Mouse (Mus musculus) neural tube, embryonic 11.5 days (tissue): ENCODE results near the gene Pkmyt1. TPM values are rescaled to one million over a fixed set of nuclear protein-coding genes. Genes with fewer than 3 reads are reported as not detected.

Experiments
- ATAC-seq: fragments of 200-750 bp; cut with Nextera tagmentation; 2 replicates; pipeline ENCODE4 v1.8.0; 2017; ENCODE audit warnings: moderate number of reproducible peaks, mild to moderate bottlenecking, moderate TSS enrichment, moderate library complexity; ENCODE audit not compliant: insufficient read depth, low FRiP score, low TSS enrichment
- DNase-seq: peaks from one replicate; pipeline ENCODE4 v3.0.0-alpha.2; 2015; ENCODE audit warnings: low spot score
- H3K27ac ChIP-seq: fragments of 300-500 bp; sonication (generic); 2 replicates; pipeline ENCODE4 v1.5.1; 2014; ENCODE audit warnings: low read depth, mild to moderate bottlenecking, low read length
- H3K27me3 ChIP-seq: fragments of 300-500 bp; sonication (generic); 2 replicates; pipeline ENCODE4 v1.6.1; 2014; ENCODE audit warnings: mild to moderate bottlenecking, low read length, mixed read lengths; ENCODE audit not compliant: control insufficient read depth, insufficient read depth
- H3K36me3 ChIP-seq: fragments of 300-500 bp; sonication (generic); 2 replicates; pipeline ENCODE4 v1.6.1; 2014; ENCODE audit warnings: mild to moderate bottlenecking, low read length, moderate library complexity, mixed read lengths; ENCODE audit not compliant: control insufficient read depth, insufficient read depth
- H3K4me1 ChIP-seq: fragments of 300-500 bp; sonication (generic); 2 replicates; pipeline ENCODE4 v1.6.1; 2014; ENCODE audit warnings: low read length, mixed read lengths; ENCODE audit not compliant: control insufficient read depth, insufficient read depth
- H3K4me2 ChIP-seq: fragments of 300-500 bp; sonication (generic); 2 replicates; pipeline ENCODE4 v1.6.1; 2014; ENCODE audit warnings: low read depth, mild to moderate bottlenecking, moderate library complexity
- H3K4me3 ChIP-seq: fragments of 300-500 bp; sonication (generic); 2 replicates; pipeline ENCODE4 v1.5.1; 2014; ENCODE audit warnings: low read depth, low read length
- H3K9ac ChIP-seq: fragments of 300-500 bp; sonication (generic); 2 replicates; pipeline ENCODE4 v1.6.1; 2014; ENCODE audit warnings: mild to moderate bottlenecking, low read length
- H3K9me3 ChIP-seq: fragments of 300-500 bp; sonication (generic); 2 replicates; pipeline ENCODE4 v1.6.1; 2016; ENCODE audit warnings: low read length; ENCODE audit not compliant: control insufficient read depth
- WGBS: fragments of 180-500 bp; shearing (Covaris S2); extraction: QIAGEN DNeasy Blood & Tissue Kit; methylation state at CpG from one replicate; pipeline ENCODE4 v1.1.7; 2014; 5-methylcytosine and 5-hydroxymethylcytosine counted together
- polyA plus RNA-seq: library from polyadenylated mRNA; unstranded; fragments of >200 nt; fragmentation: Nextera tagmentation; extraction: Ambion mirVana; gene quantifications from 2 replicates; pipeline ENCODE4 v1.2.1, GENCODE M21; 2014

Gene Pkmyt1
- polyA plus RNA-seq, 1 experiment from 2014 or later = 44.5 TPM

- H3K27ac ChIP-seq = no peak overlapping the region
- peaks cover 72% of the 10 kb centered on the region for H3K27me3 ChIP-seq
- 6% methylated on average over 44 of the region's 44 CpGs for WGBS
- no peak overlapping the region for H3K9ac ChIP-seq
- no peaks in the 10 kb centered on the region for H3K36me3 ChIP-seq
- peak overlapping the region; percentile 13 for H3K4me2 ChIP-seq
- H3K4me1 ChIP-seq = peaks cover 14% of the 10 kb centered on the region
- peak overlapping the region; percentile 23 for H3K4me3 ChIP-seq
- DNase-seq = peak; percentile 43
- no peak for ATAC-seq
- no peaks in the 10 kb centered on the region for H3K9me3 ChIP-seq
Measured at GRCm38 (mm10) chr17:23742210-23742793, 16.2 kb downstream of the Pkmyt1 start.

DNA sequence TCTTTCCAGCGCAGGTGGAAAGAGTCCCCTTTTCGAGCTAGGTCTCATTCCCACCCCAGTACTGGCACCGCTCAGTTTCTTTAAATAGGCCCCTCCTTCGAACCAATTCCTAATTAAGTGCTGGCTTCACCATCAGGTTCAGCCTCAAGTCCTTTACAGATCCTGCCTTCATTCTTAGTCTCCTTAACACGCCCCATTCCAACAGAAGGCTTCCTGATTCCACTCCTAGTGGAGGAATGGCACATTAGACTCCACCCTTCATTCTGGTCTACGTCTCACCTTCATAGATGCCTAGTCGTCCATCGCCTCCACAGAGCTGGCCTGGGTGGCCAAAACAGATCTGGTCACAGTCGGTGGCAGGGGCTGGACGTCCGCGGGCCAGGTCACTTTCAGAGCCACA is 16.8 kb downstream of the Pkmyt1 start:
- ATAC-seq (no peak), DNase-seq (no peak)
- WGBS = 61% methylated on average over 12 of the region's 12 CpGs
- Histone ChIP-seq H3K4me2 (no peak overlapping the region), H3K27me3 (peaks cover 74% of the 10 kb centered on the region), H3K27ac (no peak overlapping the region), H3K4me3 (no peak overlapping the region), H3K9ac (no peak overlapping the region), H3K36me3 (no peaks in the 10 kb centered on the region), H3K9me3 (no peaks in the 10 kb centered on the region), H3K4me1 (peaks cover 14% of the 10 kb centered on the region)

- no peak overlapping the region for H3K4me2 ChIP-seq
- no peak overlapping the region for H3K9ac ChIP-seq
- DNase-seq (no peak), ATAC-seq (no peak)
- H3K4me3 ChIP-seq = no peak overlapping the region
- no peak overlapping the region for H3K27ac ChIP-seq
- WGBS = 17% methylated on average over 8 of the region's 8 CpGs
- H3K9me3 ChIP-seq = no peaks in the 10 kb centered on the region
- H3K27me3 ChIP-seq = peaks cover 68% of the 10 kb centered on the region
- peaks cover 9% of the 10 kb centered on the region; the same call in 1 of the 2 replicates for H3K4me1 ChIP-seq
- H3K36me3 ChIP-seq = no peaks in the 10 kb centered on the region
Measured at GRCm38 (mm10) chr17:23744076-23744475, 17.9 kb downstream of the Pkmyt1 start.

GRCm38 (mm10) chr17:23744651-23745050 is 18.5 kb downstream of the Pkmyt1 start:
- DNase-seq = no peak
- Histone ChIP-seq H3K4me3 (peak overlapping the region; percentile 7; the same call in 1 of the 2 replicates), H3K27me3 (peaks cover 68% of the 10 kb centered on the region), H3K9me3 (no peaks in the 10 kb centered on the region), H3K36me3 (no peaks in the 10 kb centered on the region), H3K4me1 (peaks cover 9% of the 10 kb centered on the region; the same call in 1 of the 2 replicates), H3K27ac (no peak overlapping the region), H3K9ac (no peak overlapping the region), H3K4me2 (no peak overlapping the region)
- WGBS = 2% methylated on average over 14 of the region's 14 CpGs
- no peak for ATAC-seq

DNA sequence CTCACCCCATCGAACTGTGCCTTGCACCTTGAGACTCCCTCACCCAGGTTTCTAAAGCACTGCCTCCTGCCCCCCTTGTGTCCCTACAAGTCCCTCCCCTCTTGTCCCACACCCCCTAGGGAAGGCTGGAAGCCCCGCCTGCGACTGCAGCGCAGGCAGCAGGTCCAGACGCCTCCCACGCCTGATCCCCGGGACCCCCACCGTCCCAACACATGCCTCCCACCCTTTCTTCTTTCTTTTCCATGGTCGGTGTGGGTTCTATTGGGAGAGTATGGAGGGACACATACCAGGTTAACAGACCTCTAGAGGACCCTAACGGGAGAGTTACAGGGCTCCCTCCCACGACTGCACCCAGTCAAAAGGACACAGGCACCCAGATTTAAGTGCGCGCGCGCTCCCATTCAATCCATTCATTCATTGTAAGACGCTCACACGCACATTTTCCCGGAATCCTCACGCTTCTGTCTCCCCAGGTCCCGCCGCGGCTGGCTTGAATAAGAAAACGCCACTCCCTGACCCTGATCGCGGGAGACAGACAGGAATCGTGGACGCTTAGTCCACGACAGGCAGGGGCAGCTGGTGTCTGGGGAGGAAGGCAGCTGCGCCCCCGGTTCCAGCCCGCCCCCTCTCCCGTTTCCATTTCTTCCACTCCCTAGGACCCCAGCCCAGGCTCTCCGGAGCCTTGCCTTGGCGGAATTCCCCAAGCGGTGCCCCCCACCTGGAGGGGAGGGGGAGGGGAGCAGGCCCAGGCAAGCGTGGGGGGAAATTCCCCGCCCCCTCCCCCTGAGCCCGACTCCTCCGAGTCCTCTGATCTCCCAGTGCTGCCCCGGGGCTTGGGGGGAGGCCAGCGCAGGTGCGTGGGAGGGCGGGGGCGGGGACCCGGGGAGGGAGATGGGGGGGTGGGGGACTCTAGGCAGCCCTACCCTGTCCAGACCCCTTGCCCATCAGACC is 19.4 kb downstream of the Pkmyt1 start, which contains the start of gene Kremen2:
Gene Kremen2 (minus strand): TSS at position 533 of the 951 bp plus-strand sequence.
- no peak within 1 kb of the TSS for H3K27ac ChIP-seq
- peaks cover 67% of the 10 kb centered on the region for H3K27me3 ChIP-seq
- H3K4me2 ChIP-seq = peak within 1 kb of the TSS; percentile 46
- no peaks in the 10 kb centered on the region for H3K36me3 ChIP-seq
- WGBS = 0% methylated on average over 43 of the region's 45 CpGs
- DNase-seq (no peak), ATAC-seq (no peak)
- peak within 1 kb of the TSS; percentile 27; the same call in 1 of the 2 replicates for H3K9ac ChIP-seq
- H3K4me3 ChIP-seq = peak within 1 kb of the TSS; percentile 23
- H3K9me3 ChIP-seq = no peaks in the 10 kb centered on the region
- peaks cover 8% of the 10 kb centered on the region; the same call in 1 of the 2 replicates for H3K4me1 ChIP-seq

- H3K4me3 ChIP-seq = peak overlapping the region; percentile 23; the same call in 1 of the 2 replicates
- DNase-seq (no peak), ATAC-seq (no peak)
- H3K36me3 ChIP-seq = no peaks in the 10 kb centered on the region
- no peaks in the 10 kb centered on the region for H3K9me3 ChIP-seq
- H3K4me1 ChIP-seq = peaks cover 6% of the 10 kb centered on the region; the same call in 1 of the 2 replicates
- no peak overlapping the region for H3K27ac ChIP-seq
- no peak overlapping the region for H3K9ac ChIP-seq
- WGBS = under 1% methylated on average over 12 of the region's 12 CpGs
- H3K27me3 ChIP-seq = peaks cover 60% of the 10 kb centered on the region
- peak overlapping the region; percentile 46; the same call in 1 of the 2 replicates for H3K4me2 ChIP-seq
Measured at GRCm38 (mm10) chr17:23746311-23746710, 20.2 kb downstream of the Pkmyt1 start.

DNA sequence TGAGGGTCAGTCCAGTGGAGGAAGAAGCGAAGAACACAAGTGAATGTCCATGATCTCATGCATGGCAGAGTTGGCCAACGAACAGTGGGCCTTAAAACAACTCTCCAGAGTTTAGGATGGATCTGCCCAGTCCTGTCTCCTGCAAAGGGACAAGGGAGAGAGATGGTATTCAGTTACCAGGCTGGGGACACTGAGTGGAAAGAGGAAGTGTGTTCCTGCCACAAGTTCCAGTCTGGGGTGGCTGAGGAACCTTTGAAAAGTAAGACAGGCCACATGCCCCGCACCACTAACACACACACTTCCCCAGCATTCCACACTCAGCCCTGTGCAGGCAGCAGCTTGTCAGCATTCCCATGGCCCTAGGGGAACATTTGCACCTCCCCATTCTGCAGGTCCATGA is 20.6 kb downstream of the Pkmyt1 start:
- no peak for DNase-seq
- Histone ChIP-seq H3K9ac (no peak overlapping the region), H3K36me3 (0 out of 2 replicates have a peak, but pooled peaks cover 1% of the 10 kb centered on the region), H3K4me2 (no peak overlapping the region), H3K4me3 (no peak overlapping the region), H3K9me3 (no peaks in the 10 kb centered on the region), H3K27ac (no peak overlapping the region), H3K4me1 (peaks cover 6% of the 10 kb centered on the region; the same call in 1 of the 2 replicates), H3K27me3 (peaks cover 55% of the 10 kb centered on the region)
- ATAC-seq = no peak
- WGBS = 87% methylated on average over 3 of the region's 3 CpGs

DNA sequence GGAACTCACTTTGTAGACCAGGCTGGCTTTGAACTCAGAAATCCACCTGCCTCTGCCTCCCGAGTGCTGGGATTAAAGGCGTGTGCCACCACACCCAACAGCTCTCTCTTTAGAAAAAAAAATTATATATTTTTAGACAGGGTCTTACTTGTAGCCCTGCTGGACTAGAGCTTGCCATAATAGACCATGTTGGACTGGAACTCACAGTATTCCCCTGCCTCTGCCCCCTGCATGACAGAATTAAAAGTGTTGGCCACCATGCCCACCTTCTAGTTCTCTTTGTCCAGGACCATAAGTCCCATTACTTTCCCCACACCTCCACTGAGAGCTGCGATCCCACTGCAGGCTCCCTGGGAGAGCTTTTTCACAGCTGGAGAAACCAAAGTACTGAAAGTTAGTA is 21.3 kb downstream of the Pkmyt1 start:
- H3K9ac ChIP-seq = no peak overlapping the region
- ATAC-seq (no peak), DNase-seq (no peak)
- peaks cover 4% of the 10 kb centered on the region; the same call in 1 of the 2 replicates for H3K36me3 ChIP-seq
- no peak overlapping the region for H3K4me3 ChIP-seq
- H3K27ac ChIP-seq = no peak overlapping the region
- no peak overlapping the region for H3K4me2 ChIP-seq
- 83% methylated on average over 3 of the region's 3 CpGs for WGBS
- H3K4me1 ChIP-seq = peaks cover 2% of the 10 kb centered on the region; the same call in 1 of the 2 replicates
- no peaks in the 10 kb centered on the region for H3K9me3 ChIP-seq
- peaks cover 48% of the 10 kb centered on the region for H3K27me3 ChIP-seq
